Mouse (Mus musculus): ENCODE data around the gene Fmnl2.

- TF ChIP-seq ZC3H11A (IDR thresholded peaks at IDR 0.05; ENCODE audit: borderline replicate concordance, low read depth, low read length) (no peak), ZNF384 (IDR thresholded peaks at IDR 0.05; ENCODE audit: low read depth, low read length) (no peak), CHD2 (IDR thresholded peaks at IDR 0.05; ENCODE audit: low read depth, low read length) (no peak)
Measured at GRCm38 (mm10) chr2:52858529-52859465, 1.1 kb downstream of the Fmnl2 start.
